Mouse (Mus musculus) intestine, embryonic 15.5 days (tissue): ENCODE results near the gene Dnajb1. TPM values are rescaled to one million over a fixed set of nuclear protein-coding genes. Genes with fewer than 3 reads are reported as not detected.

ENCODE experiments used
- ATAC-seq: fragments of 200-750 bp; cut with Nextera tagmentation; 2 replicates; pipeline ENCODE4 v1.8.0; 2017; ENCODE audit warnings: moderate TSS enrichment, moderate library complexity
- H3K27ac ChIP-seq: fragments of 300-500 bp; sonication (generic); 2 replicates; pipeline ENCODE4 v1.5.1; 2015; ENCODE audit warnings: mild to moderate bottlenecking, inconsistent platforms
- H3K27me3 ChIP-seq: fragments of 300-500 bp; sonication (generic); replicated peaks from 2 replicates; pipeline ENCODE4 v1.6.1; 2015; ENCODE audit warnings: inconsistent platforms
- H3K36me3 ChIP-seq: fragments of 300-500 bp; sonication (generic); 2 replicates; pipeline ENCODE4 v1.6.1; 2015; ENCODE audit warnings: inconsistent platforms
- H3K4me1 ChIP-seq: fragments of 300-500 bp; sonication (generic); replicated peaks from 2 replicates; pipeline ENCODE4 v1.6.1; 2015; ENCODE audit warnings: inconsistent platforms
- H3K4me2 ChIP-seq: fragments of 300-500 bp; sonication (generic); replicated peaks from 2 replicates; pipeline ENCODE4 v1.6.1; 2015; ENCODE audit warnings: mild to moderate bottlenecking, inconsistent platforms
- H3K4me3 ChIP-seq: fragments of 300-500 bp; sonication (generic); replicated peaks from 2 replicates; pipeline ENCODE4 v1.5.1; 2015; ENCODE audit warnings: inconsistent platforms
- H3K9ac ChIP-seq: fragments of 300-500 bp; sonication (generic); 2 replicates; pipeline ENCODE4 v1.6.1; 2015; ENCODE audit warnings: inconsistent platforms
- H3K9me3 ChIP-seq: fragments of 300-500 bp; sonication (generic); 2 replicates; pipeline ENCODE4 v1.6.1; 2016; ENCODE audit warnings: inconsistent platforms
- WGBS: fragments of 180-500 bp; shearing (Covaris S2); methylation state at CpG from one replicate; pipeline ENCODE4 v1.1.7; 2015; 5-methylcytosine and 5-hydroxymethylcytosine counted together
- polyA plus RNA-seq: library from polyadenylated mRNA; unstranded; fragments of >200 nt; fragmentation: Nextera tagmentation; extraction: Ambion mirVana; gene quantifications from 2 replicates; pipeline ENCODE4 v1.2.1, GENCODE M21; 2015

Dnajb1 gene
- polyA plus RNA-seq, 1 experiment from 2014 or later = 47.0 TPM

GRCm38 (mm10) chr8:83621691-83622388 is 13.8 kb downstream of the Dnajb1 start:
- no peaks in the 10 kb centered on the region for H3K36me3 ChIP-seq
- peak overlapping the region; percentile 36 for H3K4me3 ChIP-seq
- H3K4me1 ChIP-seq = peaks cover 3% of the 10 kb centered on the region; the same call in 1 of the 2 replicates
- peak overlapping the region; percentile 85 for H3K4me2 ChIP-seq
- H3K27me3 ChIP-seq = no peaks in the 10 kb centered on the region
- H3K9ac ChIP-seq = peak overlapping the region; percentile 36
- ATAC-seq = peak; percentile 52
- H3K27ac ChIP-seq = no peak overlapping the region
- 52% methylated on average over 15 of the region's 15 CpGs for WGBS
- H3K9me3 ChIP-seq = no peaks in the 10 kb centered on the region

DNA sequence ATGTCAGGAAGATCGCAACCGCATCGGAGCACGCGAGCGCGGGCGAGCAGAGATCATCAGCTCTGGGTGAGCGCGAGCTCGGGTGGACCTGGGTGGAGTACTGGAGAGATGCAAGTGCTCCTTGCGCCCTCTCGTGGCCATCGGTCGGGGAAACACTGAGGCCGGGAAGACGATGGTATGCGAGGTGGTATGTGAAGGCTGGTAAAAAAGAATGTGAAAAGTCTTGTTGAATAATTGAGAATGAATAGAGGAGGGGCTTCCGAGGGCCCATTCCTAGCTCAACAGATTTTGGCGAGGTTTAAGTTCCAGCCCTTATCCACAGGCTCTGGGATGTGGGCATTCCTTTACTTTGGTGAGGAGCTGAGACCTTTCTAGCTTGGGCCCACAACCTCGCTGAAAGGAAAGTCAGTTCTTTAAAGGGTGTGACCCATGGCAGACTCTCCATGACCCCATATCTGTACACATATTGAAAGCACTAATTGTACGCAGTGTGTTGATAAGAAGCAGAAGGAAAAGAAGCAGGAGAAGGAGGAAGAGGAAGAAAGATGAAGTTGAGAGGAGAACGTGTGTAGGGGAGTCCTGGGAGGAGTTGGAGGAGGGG is 14.5 kb downstream of the Dnajb1 start:
- H3K4me1 ChIP-seq = peaks cover 3% of the 10 kb centered on the region; the same call in 1 of the 2 replicates
- H3K27ac ChIP-seq = no peak overlapping the region
- peak; percentile 92 for ATAC-seq
- H3K9ac ChIP-seq = peak overlapping the region; percentile 36
- no peaks in the 10 kb centered on the region for H3K27me3 ChIP-seq
- H3K4me2 ChIP-seq = peak overlapping the region; percentile 85
- 9% methylated on average over 23 of the region's 23 CpGs for WGBS
- peak overlapping the region; percentile 36 for H3K4me3 ChIP-seq
- H3K36me3 ChIP-seq = no peaks in the 10 kb centered on the region
- no peaks in the 10 kb centered on the region for H3K9me3 ChIP-seq

DNA sequence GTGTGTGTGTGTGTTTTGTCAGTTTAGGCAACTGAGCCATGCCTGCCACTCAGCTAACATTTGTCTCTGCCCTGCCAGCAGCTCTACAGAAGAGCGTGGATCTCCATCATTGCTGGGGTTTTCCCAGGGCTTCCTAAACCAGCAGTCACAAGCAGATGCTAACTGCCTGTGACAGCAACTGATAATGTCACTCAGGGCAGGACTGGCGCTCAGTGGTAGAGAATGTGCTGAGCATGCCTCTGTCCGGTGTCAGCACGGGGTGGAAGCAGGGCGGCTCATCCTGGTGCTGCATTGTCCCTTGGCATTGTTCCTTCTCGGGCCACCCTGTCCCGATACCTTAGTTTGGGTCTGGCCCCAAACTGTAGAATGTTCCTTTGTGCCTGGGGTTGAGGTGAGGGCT is 15.6 kb downstream of the Dnajb1 start:
- Histone ChIP-seq H3K9ac (no peak overlapping the region), H3K27me3 (no peaks in the 10 kb centered on the region), H3K9me3 (no peaks in the 10 kb centered on the region), H3K4me1 (peaks cover 3% of the 10 kb centered on the region; the same call in 1 of the 2 replicates), H3K4me2 (no peak overlapping the region), H3K36me3 (no peaks in the 10 kb centered on the region), H3K4me3 (no peak overlapping the region), H3K27ac (no peak overlapping the region)
- WGBS = 87% methylated on average over 7 of the region's 7 CpGs
- ATAC-seq = no peak

- WGBS = 45% methylated on average over 3 of the region's 3 CpGs
- no peak overlapping the region for H3K4me3 ChIP-seq
- no peak overlapping the region for H3K9ac ChIP-seq
- H3K36me3 ChIP-seq = no peaks in the 10 kb centered on the region
- H3K4me1 ChIP-seq = peaks cover 3% of the 10 kb centered on the region; the same call in 1 of the 2 replicates
- no peak overlapping the region for H3K27ac ChIP-seq
- H3K4me2 ChIP-seq = no peak overlapping the region
- no peaks in the 10 kb centered on the region for H3K9me3 ChIP-seq
- ATAC-seq = 0 out of 2 replicates have a peak, but pooled peaks have one; percentile 41
- H3K27me3 ChIP-seq = no peaks in the 10 kb centered on the region
These were observed 16.7 kb downstream of the Dnajb1 start for GRCm38 (mm10) chr8:83624739-83625138.

GRCm38 (mm10) chr8:83625676-83626299 is 17.8 kb downstream of the Dnajb1 start:
- H3K4me1 ChIP-seq = peaks cover 3% of the 10 kb centered on the region; the same call in 1 of the 2 replicates
- no peak overlapping the region for H3K9ac ChIP-seq
- no peaks in the 10 kb centered on the region for H3K36me3 ChIP-seq
- ATAC-seq = no peak
- H3K4me2 ChIP-seq = no peak overlapping the region
- H3K4me3 ChIP-seq = no peak overlapping the region
- no peaks in the 10 kb centered on the region for H3K27me3 ChIP-seq
- whole genome bisulfite sequencing = 88% methylated on average over 6 of the region's 6 CpGs
- no peaks in the 10 kb centered on the region for H3K9me3 ChIP-seq
- no peak overlapping the region for H3K27ac ChIP-seq

GRCm38 (mm10) chr8:83632083-83632707 is 24.2 kb downstream of the Dnajb1 start:
- no peak overlapping the region for H3K4me2 ChIP-seq
- H3K27ac ChIP-seq = no peak overlapping the region
- WGBS = 77% methylated on average over 7 of the region's 7 CpGs
- H3K9me3 ChIP-seq = no peaks in the 10 kb centered on the region
- no peaks in the 10 kb centered on the region for H3K4me1 ChIP-seq
- no peak overlapping the region for H3K4me3 ChIP-seq
- no peak for ATAC-seq
- no peaks in the 10 kb centered on the region for H3K27me3 ChIP-seq
- no peak overlapping the region for H3K9ac ChIP-seq
- H3K36me3 ChIP-seq = no peaks in the 10 kb centered on the region

DNA sequence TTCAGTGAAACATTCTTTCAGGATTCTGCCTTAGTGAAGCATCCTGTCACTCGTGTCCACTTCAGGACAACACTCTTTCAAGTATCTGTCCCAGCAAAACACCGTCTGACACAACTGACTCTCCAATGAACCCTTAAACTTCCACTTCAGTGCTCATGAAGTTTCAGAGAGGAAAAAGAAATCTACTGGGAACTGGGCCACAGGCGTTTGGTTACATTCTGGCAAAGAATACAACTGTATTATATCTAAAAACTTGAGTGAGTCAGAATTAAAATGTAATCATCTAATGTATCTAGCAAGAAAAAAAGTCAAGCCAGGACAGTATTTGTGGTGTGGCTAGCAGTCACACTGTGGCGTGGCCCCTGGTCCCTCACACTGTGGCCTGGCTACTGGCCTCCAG is 30.9 kb downstream of the Dnajb1 start:
- 74% methylated on average over 4 of the region's 4 CpGs for WGBS
- no peak overlapping the region for H3K4me2 ChIP-seq
- no peaks in the 10 kb centered on the region for H3K36me3 ChIP-seq
- no peaks in the 10 kb centered on the region for H3K27me3 ChIP-seq
- H3K4me1 ChIP-seq = no peaks in the 10 kb centered on the region
- no peak overlapping the region for H3K9ac ChIP-seq
- no peak for ATAC-seq
- H3K4me3 ChIP-seq = no peak overlapping the region
- no peak overlapping the region for H3K27ac ChIP-seq
- H3K9me3 ChIP-seq = no peaks in the 10 kb centered on the region

- no peak for ATAC-seq
These were observed 31.7 kb downstream of the Dnajb1 start for GRCm38 (mm10) chr8:83639649-83640048.

DNA sequence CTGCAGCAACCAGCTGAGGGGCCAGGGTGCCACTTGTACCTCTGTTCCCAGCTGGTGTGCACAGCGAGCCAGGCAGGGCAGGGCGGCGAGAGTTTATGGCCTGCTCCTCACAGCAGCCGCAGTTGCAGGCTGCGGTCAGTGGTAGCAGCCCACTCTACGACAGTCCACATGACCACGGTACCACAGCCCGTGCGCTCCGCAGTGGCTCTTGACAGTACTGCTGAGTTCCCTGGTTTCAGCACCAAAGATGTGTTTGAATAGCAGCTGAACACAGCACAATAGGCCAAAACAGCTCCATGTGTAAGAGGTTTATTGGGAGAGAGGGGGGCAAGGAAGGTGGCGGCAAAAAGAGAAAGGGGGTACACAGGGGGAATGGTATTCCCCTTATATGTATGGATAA is 39.5 kb downstream of the Dnajb1 start:
- 97% methylated on average over 11 of the region's 11 CpGs for whole genome bisulfite sequencing
- no peaks in the 10 kb centered on the region for H3K36me3 ChIP-seq
- no peak overlapping the region for H3K4me2 ChIP-seq
- no peaks in the 10 kb centered on the region for H3K9me3 ChIP-seq
- no peak for ATAC-seq
- no peak overlapping the region for H3K9ac ChIP-seq
- 0 out of 2 replicates have a peak, but pooled peaks cover 3% of the 10 kb centered on the region for H3K4me1 ChIP-seq
- H3K27me3 ChIP-seq = no peaks in the 10 kb centered on the region
- H3K4me3 ChIP-seq = no peak overlapping the region
- no peak overlapping the region for H3K27ac ChIP-seq

More at GRCm38 (mm10) chr8:83639649-83640048, 31.7 kb downstream of the Dnajb1 start:
- 61% methylated on average over 5 of the region's 5 CpGs for WGBS
- no peaks in the 10 kb centered on the region for H3K9me3 ChIP-seq
- no peak overlapping the region for H3K9ac ChIP-seq
- no peaks in the 10 kb centered on the region for H3K4me1 ChIP-seq
- H3K4me2 ChIP-seq = no peak overlapping the region
- no peaks in the 10 kb centered on the region for H3K27me3 ChIP-seq
- H3K27ac ChIP-seq = no peak overlapping the region
- no peak overlapping the region for H3K4me3 ChIP-seq
- no peaks in the 10 kb centered on the region for H3K36me3 ChIP-seq

- WGBS = 96% methylated on average over 4 of the region's 4 CpGs
- Histone ChIP-seq H3K9me3 (no peaks in the 10 kb centered on the region), H3K27me3 (no peaks in the 10 kb centered on the region), H3K27ac (no peak overlapping the region), H3K36me3 (no peaks in the 10 kb centered on the region), H3K4me2 (no peak overlapping the region), H3K4me1 (0 out of 2 replicates have a peak, but pooled peaks cover 3% of the 10 kb centered on the region), H3K4me3 (no peak overlapping the region), H3K9ac (no peak overlapping the region)
- ATAC-seq = no peak
These were observed 40.0 kb downstream of the Dnajb1 start for GRCm38 (mm10) chr8:83648031-83648430.

- Histone ChIP-seq H3K36me3 (no peaks in the 10 kb centered on the region), H3K9me3 (no peaks in the 10 kb centered on the region), H3K27me3 (no peaks in the 10 kb centered on the region), H3K9ac (no peak overlapping the region), H3K4me2 (no peak overlapping the region), H3K4me1 (peaks cover 12% of the 10 kb centered on the region), H3K4me3 (no peak overlapping the region), H3K27ac (no peak overlapping the region)
- no peak for ATAC-seq
- 87% methylated on average over 6 of the region's 6 CpGs for WGBS
These were observed 41.7 kb downstream of the Dnajb1 start for GRCm38 (mm10) chr8:83649699-83650098.
